Mouse (Mus musculus): ENCODE data around the gene Eipr1.
"Not testable (repeated sequence)": the region's sequence is repeated elsewhere in the genome, so short reads cannot be mapped to it uniquely, and the experiment has no call there.

Eipr1 gene

GRCm38 (mm10) chr12:28889068-28889674, 137.6 kb downstream of the Eipr1 start:
- DNase-seq (ENCODE audit: low spot score) = no peak

GRCm38 (mm10) chr12:28891523-28891922, 139.9 kb downstream of the Eipr1 start:
- DNase-seq (ENCODE audit: low spot score) = no peak

- no peak for DNase-seq (ENCODE audit: low spot score)
Observed at GRCm38 (mm10) chr12:28896577-28896976, 145.0 kb downstream of the Eipr1 start.

GRCm38 (mm10) chr12:28898307-28898706, 146.7 kb downstream of the Eipr1 start:
- DNase-seq (ENCODE audit: low spot score) = no peak

GRCm38 (mm10) chr12:28899696-28900095, 148.1 kb downstream of the Eipr1 start:
- no peak for DNase-seq (ENCODE audit: low spot score)

- no peak for DNase-seq (ENCODE audit: low spot score)
Observed at GRCm38 (mm10) chr12:28900341-28900740, 148.7 kb downstream of the Eipr1 start.

- no peak for DNase-seq (ENCODE audit: low spot score)
Observed at GRCm38 (mm10) chr12:28902132-28902531, 150.5 kb downstream of the Eipr1 start.

GRCm38 (mm10) chr12:28903082-28903481, 151.5 kb downstream of the Eipr1 start:
- no peak for DNase-seq (ENCODE audit: low spot score)

GRCm38 (mm10) chr12:28905486-28905885, 153.9 kb downstream of the Eipr1 start:
- no peak for DNase-seq (ENCODE audit: low spot score)

GRCm38 (mm10) chr12:28906016-28906415, 154.4 kb downstream of the Eipr1 start:
- no peak for DNase-seq (ENCODE audit: low spot score)

GRCm38 (mm10) chr12:28906809-28907297, 155.2 kb downstream of the Eipr1 start:
- DNase-seq (ENCODE audit: low spot score) = no peak

- no peak for DNase-seq (ENCODE audit: low spot score)
Observed at GRCm38 (mm10) chr12:28907814-28908213, 156.2 kb downstream of the Eipr1 start.

- no peak for DNase-seq (ENCODE audit: low spot score)
Observed at GRCm38 (mm10) chr12:28909851-28910250, 158.2 kb downstream of the Eipr1 start.

GRCm38 (mm10) chr12:28910568-28910967, 159.0 kb downstream of the Eipr1 start:
- DNase-seq (ENCODE audit: low spot score) = no peak

GRCm38 (mm10) chr12:28912351-28912936, 160.8 kb downstream of the Eipr1 start:
- no peak for DNase-seq (ENCODE audit: low spot score)

- no peak for DNase-seq (ENCODE audit: low spot score)
Observed at GRCm38 (mm10) chr12:28913099-28913498, 161.5 kb downstream of the Eipr1 start.

GRCm38 (mm10) chr12:28914056-28914455, 162.5 kb downstream of the Eipr1 start:
- DNase-seq (ENCODE audit: low spot score) = not testable (repeated sequence)

Measured in left cerebral cortex, adult 11 months (tissue).